Mouse (Mus musculus): ENCODE results near the gene Camkk2.

DNA sequence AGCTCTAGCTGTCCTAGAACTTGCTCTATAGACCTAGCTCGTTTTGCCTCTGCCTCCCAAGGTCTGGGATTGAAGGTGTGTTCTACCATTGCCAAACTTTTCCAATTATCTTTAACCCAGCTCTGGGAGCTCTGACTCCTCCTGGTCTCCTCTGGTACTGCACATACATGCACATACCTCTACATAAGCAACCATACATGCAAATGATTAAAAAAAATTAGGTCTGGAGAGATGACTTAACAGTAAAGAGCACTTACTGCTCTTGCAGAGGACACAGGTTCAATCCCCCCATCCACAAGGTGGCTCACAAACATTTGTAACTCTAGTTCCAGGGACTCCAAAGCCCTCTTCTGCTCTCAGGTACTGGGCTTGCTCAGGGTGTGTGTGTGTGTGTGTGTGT lies 44.8 kb upstream of the Camkk2 start:
- TF ChIP-seq CTCF (IDR thresholded peaks at IDR 0.05; ENCODE audit: low read depth, low read length) (no peak), POLR2A (IDR thresholded peaks at IDR 0.05; ENCODE audit: borderline replicate concordance, low read depth, low read length) (no peak)
